Mouse (Mus musculus) liver, embryonic 14.5 days (tissue): ENCODE data around the gene Wasf1. TPM values are rescaled to one million over a fixed set of nuclear protein-coding genes. Genes with fewer than 3 reads are reported as not detected.

Source experiments
- ATAC-seq: fragments of 200-750 bp; cut with Nextera tagmentation; 2 replicates; pipeline ENCODE4 v1.8.0; 2017; ENCODE audit warnings: moderate number of reproducible peaks, mild to moderate bottlenecking, moderate library complexity; ENCODE audit not compliant: insufficient read depth
- DNase-seq, 3 experiments: peaks; one replicate each; pipeline ENCODE4 v3.0.0-alpha.2; 2012 to 2013; ENCODE audit warnings: low read depth in 3 of 3, low spot score in 3 of 3
- H3K27ac ChIP-seq: fragments of 300-500 bp; sonication (generic); 2 replicates; pipeline ENCODE4 v1.5.1; 2014; ENCODE audit warnings: moderate library complexity, mild to moderate bottlenecking, control low read depth, inconsistent platforms
- H3K27me3 ChIP-seq: fragments of 300-500 bp; sonication (generic); 2 replicates; pipeline ENCODE4 v1.6.1; 2014; ENCODE audit warnings: mild to moderate bottlenecking, low read length, moderate library complexity; ENCODE audit not compliant: control insufficient read depth, insufficient read depth
- H3K36me3 ChIP-seq: fragments of 300-500 bp; sonication (generic); replicated peaks from 2 replicates; pipeline ENCODE4 v1.6.1; 2014; ENCODE audit warnings: low read depth; ENCODE audit not compliant: control insufficient read depth, insufficient read depth
- H3K4me1 ChIP-seq, 2 experiments: fragments of 200-500 bp in 1 of 2; fragments of 300-500 bp in 1 of 2; sonication (generic) in 1 of 2; replicated peaks; 2 replicates each; pipeline ENCODE4 v1.6.1; 2012 to 2014; ENCODE audit warnings: antibody characterized with exemption in 1 of 2, inconsistent platforms in 1 of 2, low read length in 1 of 2; ENCODE audit not compliant: control insufficient read depth in 2 of 2, insufficient read depth in 2 of 2
- H3K4me2 ChIP-seq: fragments of 300-500 bp; sonication (generic); 2 replicates; pipeline ENCODE4 v1.6.1; 2014; ENCODE audit warnings: low read depth, mild to moderate bottlenecking, control low read depth, moderate library complexity
- H3K4me3 ChIP-seq, 2 experiments: fragments of 200-500 bp in 1 of 2; fragments of 300-500 bp in 1 of 2; sonication (generic) in 1 of 2; 2 replicates each; pipeline ENCODE4 v1.5.1; 2012 to 2014; ENCODE audit warnings: low read depth in 2 of 2, low read length in 2 of 2, mild to moderate bottlenecking in 2 of 2, control low read depth in 1 of 2, inconsistent platforms in 1 of 2, moderate library complexity in 1 of 2; ENCODE audit not compliant: insufficient read depth in 1 of 2
- H3K9ac ChIP-seq: fragments of 300-500 bp; sonication (generic); replicated peaks from 2 replicates; pipeline ENCODE4 v1.6.1; 2014; ENCODE audit warnings: mild to moderate bottlenecking, control low read depth, moderate library complexity
- H3K9me3 ChIP-seq: fragments of 300-500 bp; sonication (generic); 2 replicates; pipeline ENCODE4 v1.6.1; 2016; ENCODE audit warnings: low read length, mixed read lengths; ENCODE audit not compliant: control insufficient read depth
- CTCF ChIP-seq: IDR thresholded peaks from 2 replicates; pipeline ENCODE4 v1.5.1; 2016; ENCODE audit warnings: antibody characterized with exemption, low read depth, control low read depth
- EP300 ChIP-seq: IDR thresholded peaks from 2 replicates; pipeline ENCODE4 v1.6.1; 2016; ENCODE audit warnings: antibody characterized with exemption, low read depth
- WGBS: fragments of 180-500 bp; shearing (Covaris S2); extraction: QIAGEN DNeasy Blood & Tissue Kit; methylation state at CpG from one replicate; pipeline ENCODE4 v1.1.7; 2014; ENCODE audit not compliant: insufficient replicate concordance; 5-methylcytosine and 5-hydroxymethylcytosine counted together
- polyA plus RNA-seq, 2 experiments: library from polyadenylated mRNA; depleted of rRNA in 1 of 2; stranded (reverse) in 1 of 2; unstranded in 1 of 2; fragments of >200 nt; fragmentation: Nextera tagmentation in 1 of 2; extraction: Ambion mirVana in 1 of 2; gene quantifications; 2 replicates each; pipeline versions ENCODE4 v1.2.1 to v1.2.3; 2012 to 2014

The Wasf1 gene
- polyA plus RNA-seq, 2 experiments, result 0.61 to 0.67 TPM

- no peaks in the 10 kb centered on the region for H3K9me3 ChIP-seq
- 72% methylated on average over 8 of the region's 8 CpGs for WGBS
- no peaks in the 10 kb centered on the region; a peak in 1 of 4 replicates for H3K4me1 ChIP-seq
- no peak for ATAC-seq
- H3K4me2 ChIP-seq, result no peak overlapping the region
- no peak overlapping the region for H3K27ac ChIP-seq
- no peaks in the 10 kb centered on the region for H3K36me3 ChIP-seq
- DNase-seq, result peak in 1 of 3 experiments; percentile 5
- no peak for TF ChIP-seq EP300
- no peak for TF ChIP-seq CTCF
- no peaks in the 10 kb centered on the region for H3K27me3 ChIP-seq
- H3K4me3 ChIP-seq, result no peak overlapping the region
- no peak overlapping the region for H3K9ac ChIP-seq
Measured at GRCm38 (mm10) chr10:40918669-40919440, 35.6 kb downstream of the Wasf1 start.

DNA sequence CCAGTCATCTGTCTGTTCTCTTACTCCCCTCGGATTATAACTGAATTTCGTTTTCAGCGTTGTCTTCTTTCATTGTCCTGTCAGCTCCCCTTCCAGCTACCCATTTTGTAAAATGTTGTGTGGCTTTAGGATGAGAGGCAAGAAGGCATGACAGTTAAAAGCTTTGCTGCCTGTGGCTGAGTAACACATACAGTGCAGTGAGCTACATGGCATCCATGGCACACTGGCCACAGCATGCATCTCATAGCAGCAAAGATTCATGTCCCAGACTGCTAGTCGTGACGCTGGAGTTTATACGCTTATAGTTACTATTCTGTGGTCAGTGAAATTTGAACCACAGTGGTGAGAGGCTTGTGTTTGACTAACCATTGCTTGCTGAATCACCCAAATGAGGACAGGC, 36.2 kb downstream of the Wasf1 start:
- Histone ChIP-seq H3K27me3 (no peaks in the 10 kb centered on the region), H3K4me2 (no peak overlapping the region), H3K9ac (no peak overlapping the region), H3K27ac (no peak overlapping the region), H3K9me3 (no peaks in the 10 kb centered on the region), H3K4me3 (no peak overlapping the region), H3K36me3 (no peaks in the 10 kb centered on the region), H3K4me1 (no peaks in the 10 kb centered on the region; a peak in 1 of 4 replicates)
- WGBS, result 74% methylated on average over 6 of the region's 6 CpGs
- ATAC-seq, result no peak
- TF ChIP-seq EP300, result no peak
- TF ChIP-seq CTCF, result no peak
- no peak for DNase-seq

GRCm38 (mm10) chr10:40932995-40933394, 49.7 kb downstream of the Wasf1 start:
- Histone ChIP-seq H3K4me3 (no peak overlapping the region), H3K4me1 (no peaks in the 10 kb centered on the region), H3K4me2 (no peak overlapping the region), H3K9ac (no peak overlapping the region), H3K27ac (no peak overlapping the region), H3K9me3 (no peaks in the 10 kb centered on the region), H3K27me3 (no peaks in the 10 kb centered on the region), H3K36me3 (no peaks in the 10 kb centered on the region)
- no peak for TF ChIP-seq EP300
- no peak for TF ChIP-seq CTCF
- ATAC-seq (no peak), DNase-seq (no peak)
- WGBS, result 72% methylated on average over 8 of the region's 8 CpGs

DNA sequence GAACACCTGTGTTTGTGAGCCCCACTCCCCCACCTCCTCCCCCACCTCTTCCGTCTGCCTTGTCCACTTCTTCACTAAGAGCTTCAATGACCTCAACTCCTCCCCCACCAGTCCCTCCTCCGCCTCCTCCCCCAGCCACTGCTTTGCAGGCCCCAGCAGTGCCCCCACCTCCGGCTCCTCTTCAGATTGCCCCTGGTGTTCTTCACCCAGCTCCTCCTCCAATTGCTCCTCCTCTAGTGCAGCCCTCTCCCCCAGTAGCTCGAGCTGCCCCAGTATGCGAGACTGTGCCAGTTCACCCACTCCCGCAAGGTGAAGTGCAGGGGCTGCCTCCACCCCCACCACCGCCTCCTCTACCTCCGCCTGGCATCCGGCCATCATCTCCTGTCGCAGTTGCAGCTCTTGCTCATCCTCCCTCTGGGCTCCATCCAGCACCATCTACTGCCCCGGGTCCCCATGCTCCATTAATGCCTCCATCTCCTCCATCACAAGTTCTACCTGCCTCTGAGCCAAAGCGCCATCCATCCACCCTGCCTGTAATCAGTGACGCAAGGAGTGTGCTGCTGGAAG, 53.0 kb downstream of the Wasf1 start:
- no peaks in the 10 kb centered on the region for H3K36me3 ChIP-seq
- no peak overlapping the region for H3K4me3 ChIP-seq
- no peak overlapping the region for H3K4me2 ChIP-seq
- H3K27ac ChIP-seq, result no peak overlapping the region
- H3K27me3 ChIP-seq, result no peaks in the 10 kb centered on the region
- H3K4me1 ChIP-seq, result no peaks in the 10 kb centered on the region
- TF ChIP-seq EP300, result no peak
- TF ChIP-seq CTCF, result no peak
- no peak overlapping the region for H3K9ac ChIP-seq
- ATAC-seq (no peak), DNase-seq (no peak)
- no peaks in the 10 kb centered on the region for H3K9me3 ChIP-seq
- WGBS, result 71% methylated on average over 13 of the region's 13 CpGs

DNA sequence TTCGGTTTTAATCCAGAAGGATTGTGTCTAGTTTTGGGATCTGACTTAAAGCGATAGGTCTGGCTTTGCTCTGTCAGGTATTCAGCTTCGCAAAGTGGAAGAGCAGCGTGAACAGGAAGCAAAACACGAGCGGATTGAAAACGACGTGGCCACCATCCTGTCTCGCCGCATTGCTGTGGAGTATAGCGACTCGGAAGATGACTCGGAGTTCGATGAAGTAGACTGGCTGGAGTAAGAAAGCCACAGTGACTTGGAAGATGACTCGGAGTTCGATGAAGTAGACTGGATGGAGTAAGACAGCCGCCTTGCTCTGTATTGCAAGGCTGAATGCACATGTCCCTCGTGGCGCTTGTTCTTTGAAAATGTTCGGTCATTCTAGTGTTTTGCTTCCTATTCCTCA, 54.3 kb downstream of the Wasf1 start:
- H3K4me3 ChIP-seq, result no peak overlapping the region
- H3K9me3 ChIP-seq, result no peaks in the 10 kb centered on the region
- WGBS, result 79% methylated on average over 20 of the region's 20 CpGs
- no peak overlapping the region for H3K27ac ChIP-seq
- H3K36me3 ChIP-seq, result no peaks in the 10 kb centered on the region
- H3K4me1 ChIP-seq, result no peaks in the 10 kb centered on the region
- ATAC-seq, result no peak
- no peaks in the 10 kb centered on the region for H3K27me3 ChIP-seq
- H3K4me2 ChIP-seq, result no peak overlapping the region
- TF ChIP-seq CTCF (no peak), EP300 (no peak)
- no peak for DNase-seq
- no peak overlapping the region for H3K9ac ChIP-seq
